Mouse (Mus musculus): ENCODE data around the gene Mcm8. TPM values are rescaled to one million over a fixed set of nuclear protein-coding genes. Genes with fewer than 3 reads are reported as not detected.

The Mcm8 gene
- polyA plus RNA-seq, 1 experiment from 2014 or later, result 2.5 TPM

DNA sequence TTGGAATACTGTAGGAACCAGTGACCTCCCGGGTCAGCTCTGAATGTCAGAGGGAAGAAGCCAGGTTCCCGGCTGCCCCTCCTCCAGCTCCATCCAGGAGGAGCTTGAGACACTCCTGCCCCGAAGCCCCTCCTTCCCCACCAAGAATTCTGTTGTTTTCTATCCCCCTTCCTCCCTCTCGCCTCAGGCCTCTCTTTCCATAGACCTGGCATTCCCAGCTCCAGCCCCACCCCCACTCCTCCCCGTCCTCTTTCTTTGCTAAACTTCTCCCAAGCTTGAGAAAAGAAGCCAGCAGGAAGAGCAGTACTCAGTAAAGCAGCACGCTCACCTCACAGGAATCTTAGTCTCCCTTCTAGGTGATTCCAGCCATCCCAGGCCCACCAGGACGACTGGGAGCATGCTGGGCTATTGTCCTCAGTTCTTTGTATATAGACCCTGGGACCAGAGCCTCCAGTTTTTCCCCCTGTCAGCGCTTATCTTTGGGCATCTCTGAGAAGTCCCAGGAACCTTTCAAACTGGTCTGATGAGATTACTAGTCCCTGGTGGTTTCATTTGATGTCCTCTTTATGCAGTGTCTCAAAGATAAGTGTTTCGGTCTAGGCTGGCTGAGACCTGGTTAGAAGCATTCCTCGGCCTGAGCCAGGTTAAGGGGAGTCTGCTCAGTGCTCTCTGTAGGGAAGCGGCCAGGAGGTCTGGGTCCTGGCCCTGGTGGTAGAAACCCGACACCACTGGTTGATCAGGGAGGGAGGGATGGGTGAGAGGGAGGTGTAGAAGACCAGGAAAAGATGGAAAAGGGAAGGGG, 65.1 kb downstream of the Mcm8 start, which contains the start of gene Lrrn4:
Gene Lrrn4, minus strand, starts transcription at position 48 of the 802 bp plus-strand sequence.
- peak within 1 kb of the TSS; percentile 87 for H3K4me2 ChIP-seq (replicated peaks; ENCODE audit: low read depth)
- no peaks in the 10 kb centered on the region for H3K9me3 ChIP-seq (ENCODE audit: control insufficient read depth)
- H3K36me3 ChIP-seq (ENCODE audit: control insufficient read depth, insufficient read depth), result no peaks in the 10 kb centered on the region
- no peak within 1 kb of the TSS for H3K27ac ChIP-seq (ENCODE audit: low read depth, low read length)
- H3K27me3 ChIP-seq (replicated peaks; ENCODE audit: control insufficient read depth, insufficient read depth, low read length), result peaks cover 34% of the 10 kb centered on the region
- H3K4me1 ChIP-seq (replicated peaks; ENCODE audit: control insufficient read depth, insufficient read depth, low read length), result no peaks in the 10 kb centered on the region; the same call in 1 of the 2 replicates
- H3K4me3 ChIP-seq (ENCODE audit: low read depth, low read length), result peak within 1 kb of the TSS; percentile 43
- no peak within 1 kb of the TSS for H3K9ac ChIP-seq (ENCODE audit: low read depth, low read length)
- TF ChIP-seq CTCF (IDR thresholded peaks at IDR 0.05; ENCODE audit: low read depth), result no peak
- WGBS, result 34% methylated on average over 12 of the region's 12 CpGs
- no peak for ATAC-seq

DNA sequence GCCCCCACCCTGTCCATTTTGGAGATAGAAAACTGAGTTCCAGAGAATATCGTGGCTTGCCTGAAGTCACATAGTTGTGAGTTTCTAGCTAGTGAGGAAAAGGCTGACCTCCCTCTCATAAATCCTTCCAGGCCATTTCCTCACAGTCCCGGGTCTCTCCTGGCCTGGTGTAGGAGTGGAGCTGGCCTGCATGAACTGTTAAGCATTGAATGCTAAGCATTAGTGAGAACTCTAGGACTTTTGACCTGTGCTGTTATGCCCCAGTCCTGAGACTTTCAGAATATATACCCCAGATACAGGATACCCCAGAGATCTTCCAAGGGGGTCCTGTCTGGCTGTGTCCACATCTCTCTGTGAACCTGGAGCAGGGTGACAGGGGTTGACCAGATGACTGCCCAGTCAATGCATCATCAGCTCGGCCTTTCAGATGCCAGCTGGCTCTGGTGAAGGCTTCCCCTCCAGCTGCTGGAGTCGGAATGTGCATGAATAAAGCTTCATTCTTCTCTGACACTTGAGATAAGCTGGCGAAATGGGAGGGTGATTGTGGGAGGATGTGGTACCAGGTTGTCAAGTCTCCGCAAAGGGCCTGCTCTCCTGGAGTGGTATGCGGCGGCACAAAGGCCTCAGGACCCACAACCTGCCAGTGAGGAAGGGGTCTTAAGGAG, 68.5 kb downstream of the Mcm8 start:
- no peaks in the 10 kb centered on the region for H3K4me1 ChIP-seq (replicated peaks; ENCODE audit: control insufficient read depth, insufficient read depth, low read length)
- 60% methylated on average over 8 of the region's 8 CpGs for WGBS

DNA sequence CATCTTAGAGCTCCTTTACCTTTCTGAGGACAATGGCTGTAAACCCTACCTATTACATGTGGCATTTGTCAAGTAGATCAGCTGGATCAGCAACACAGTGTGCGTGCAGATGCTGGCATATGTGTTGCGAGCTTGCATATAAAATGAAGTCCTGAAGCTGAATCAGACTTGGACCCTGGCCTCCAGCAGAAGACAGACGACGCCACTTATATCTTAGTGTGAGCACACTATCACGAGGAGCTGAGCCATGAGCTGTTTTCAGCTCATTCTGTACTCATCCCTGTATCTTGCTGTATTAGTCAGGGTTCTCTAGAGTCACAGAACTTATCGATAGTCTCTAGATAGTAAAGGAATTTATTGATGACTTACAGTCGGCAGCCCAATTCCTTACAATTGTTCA, 69.4 kb downstream of the Mcm8 start:
- peak; percentile 65; the same call in 1 of the 2 replicates for ATAC-seq
- H3K36me3 ChIP-seq (ENCODE audit: control insufficient read depth, insufficient read depth), result no peaks in the 10 kb centered on the region
- H3K27me3 ChIP-seq (replicated peaks; ENCODE audit: control insufficient read depth, insufficient read depth, low read length), result peaks cover 10% of the 10 kb centered on the region
- H3K9ac ChIP-seq (ENCODE audit: low read depth, low read length), result no peak overlapping the region
- H3K4me1 ChIP-seq (replicated peaks; ENCODE audit: control insufficient read depth, insufficient read depth, low read length), result no peaks in the 10 kb centered on the region
- H3K4me3 ChIP-seq (ENCODE audit: low read depth, low read length), result no peak overlapping the region
- no peak overlapping the region for H3K4me2 ChIP-seq (replicated peaks; ENCODE audit: low read depth)
- H3K27ac ChIP-seq (ENCODE audit: low read depth, low read length), result no peak overlapping the region
- no peaks in the 10 kb centered on the region for H3K9me3 ChIP-seq (ENCODE audit: control insufficient read depth)
- TF ChIP-seq CTCF (IDR thresholded peaks at IDR 0.05; ENCODE audit: low read depth), result no peak
- 83% methylated on average over 6 of the region's 7 CpGs for WGBS

More for the DNA sequence above, 68.5 kb downstream of the Mcm8 start:
- no peak for TF ChIP-seq CTCF (IDR thresholded peaks at IDR 0.05; ENCODE audit: low read depth)
- H3K27ac ChIP-seq (ENCODE audit: low read depth, low read length), result no peak overlapping the region
- H3K9me3 ChIP-seq (ENCODE audit: control insufficient read depth), result no peaks in the 10 kb centered on the region
- H3K36me3 ChIP-seq (ENCODE audit: control insufficient read depth, insufficient read depth), result no peaks in the 10 kb centered on the region
- H3K9ac ChIP-seq (ENCODE audit: low read depth, low read length), result no peak overlapping the region
- ATAC-seq, result no peak
- no peak overlapping the region for H3K4me2 ChIP-seq (replicated peaks; ENCODE audit: low read depth)
- peaks cover 17% of the 10 kb centered on the region for H3K27me3 ChIP-seq (replicated peaks; ENCODE audit: control insufficient read depth, insufficient read depth, low read length)
- no peak overlapping the region for H3K4me3 ChIP-seq (ENCODE audit: low read depth, low read length)

Other genes with a start within 250 kb of the Mcm8 start
- 33.7 and 34.3 TPM in 2 replicates for gene Gpcpd1, start 228.4 kb upstream of the Mcm8 start, polyA plus RNA-seq (2015; fragmentation: Nextera tagmentation; extraction: Ambion mirVana)
- 11.2 and 11.7 TPM in 2 replicates for gene Shld1, start 129.2 kb upstream of the Mcm8 start, polyA plus RNA-seq (2015; fragmentation: Nextera tagmentation; extraction: Ambion mirVana)
- 46.3 and 47.0 TPM in 2 replicates for gene Chgb, start 34.9 kb upstream of the Mcm8 start, polyA plus RNA-seq (2015; fragmentation: Nextera tagmentation; extraction: Ambion mirVana)
- gene Trmt6, start 86 bp upstream of the Mcm8 start, polyA plus RNA-seq (2015; fragmentation: Nextera tagmentation; extraction: Ambion mirVana), result 35.5 and 38.4 TPM in 2 replicates
- 36.6 and 39.0 TPM in 2 replicates for gene Crls1, start 30.5 kb downstream of the Mcm8 start, polyA plus RNA-seq (2015; fragmentation: Nextera tagmentation; extraction: Ambion mirVana)
- 9.5 and 9.8 TPM in 2 replicates for gene Lrrn4, start 64.8 kb downstream of the Mcm8 start, polyA plus RNA-seq (2015; fragmentation: Nextera tagmentation; extraction: Ambion mirVana)
- 69.7 and 77.5 TPM in 2 replicates for gene Fermt1, start 129.8 kb downstream of the Mcm8 start, polyA plus RNA-seq (2015; fragmentation: Nextera tagmentation; extraction: Ambion mirVana)